18 mouse cellular contexts compared by ENCODE assay signal in the genomic region with DNA sequence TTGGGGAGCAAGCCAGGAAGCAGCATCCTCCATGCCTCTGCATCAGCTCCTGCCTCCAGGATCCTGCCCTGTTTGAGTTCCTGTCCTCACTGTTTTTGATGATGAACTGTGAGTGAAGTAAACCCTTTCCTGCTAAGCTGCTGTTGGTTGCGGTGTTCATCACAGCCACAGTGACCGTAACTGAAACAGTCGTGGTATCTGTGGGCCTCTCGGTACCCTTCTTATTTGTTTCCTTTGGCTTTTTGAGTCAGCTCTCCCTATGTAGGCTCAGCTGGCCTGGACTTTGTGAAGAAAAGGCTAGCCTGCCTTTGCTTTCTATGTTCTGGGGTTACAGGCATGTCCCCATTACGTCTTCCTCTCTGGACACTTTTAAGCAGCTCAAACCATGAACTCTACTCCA.
"Had no signal": no experiment of that assay in that cellular context is flagged by ENCODE, and none has a peak within 500 bp of the region (broad histone marks: within the 10 kb centered on the region; RNA-seq: fewer than 3 reads in every experiment).

No protein-coding gene starts in this region.

- H3K9me3 ChIP-seq: lung, embryonic 15.5 days; midbrain, embryonic 15.5 days; neural tube, embryonic 13.5 days; neural tube, embryonic 15.5 days had no signal

- H3K4me1 ChIP-seq: midbrain, embryonic 15.5 days had no signal

- DNase-seq: lung, adult 2 months; lung, postnatal 14 days; lung, postnatal 36 days; retina, postnatal 1 day; right cerebral cortex, postnatal 14 days; thymus, adult 18-20 months; thymus, postnatal 14 days; thymus, postnatal 36 days had no signal

- H3K4me2 ChIP-seq: lung, embryonic 15.5 days; midbrain, embryonic 11.5 days; midbrain, embryonic 13.5 days; midbrain, embryonic 15.5 days; neural tube, embryonic 13.5 days; neural tube, embryonic 15.5 days had no signal

- H3K27ac ChIP-seq: liver, embryonic 14.5 days; lung, embryonic 15.5 days; macrophage; midbrain, embryonic 13.5 days; midbrain, embryonic 15.5 days; neural tube, embryonic 13.5 days; neural tube, embryonic 15.5 days had no signal

- H3K27me3 ChIP-seq: lung, embryonic 15.5 days; midbrain, embryonic 13.5 days; midbrain, embryonic 15.5 days; neural tube, embryonic 13.5 days; neural tube, embryonic 15.5 days had no signal

- H3K4me3 ChIP-seq: lung, embryonic 15.5 days; megakaryocyte, embryonic 14.5 days; midbrain, embryonic 13.5 days; midbrain, embryonic 15.5 days; neural tube, embryonic 13.5 days; neural tube, embryonic 15.5 days had no signal

- H3K9ac ChIP-seq: liver, embryonic 14.5 days; lung, embryonic 15.5 days; midbrain, embryonic 13.5 days; midbrain, embryonic 15.5 days; neural tube, embryonic 13.5 days; neural tube, embryonic 15.5 days had no signal

- H3K36me3 ChIP-seq: lung, embryonic 15.5 days; midbrain, embryonic 13.5 days; midbrain, embryonic 15.5 days; neural tube, embryonic 13.5 days; neural tube, embryonic 15.5 days had no signal

- ATAC-seq: lung, postnatal 0 days; midbrain, embryonic 13.5 days; midbrain, embryonic 15.5 days had no signal
